Mouse (Mus musculus) stomach, embryonic 15.5 days (tissue): ENCODE measurements around the gene Col6a4. TPM values are rescaled to one million over a fixed set of nuclear protein-coding genes. Genes with fewer than 3 reads are reported as not detected.
A peak's percentile ranks its signal among the peaks of the same experiment; 100 is the strongest.

Experiments
- ATAC-seq: fragments of 200-750 bp; cut with Nextera tagmentation; 2 replicates; pipeline ENCODE4 v1.8.0; 2017; ENCODE audit warnings: low read depth, moderate number of reproducible peaks, moderate TSS enrichment; ENCODE audit not compliant: insufficient read depth, low FRiP score
- H3K27ac ChIP-seq: fragments of 300-500 bp; sonication (generic); 2 replicates; pipeline ENCODE4 v1.5.1; 2015; ENCODE audit warnings: mild to moderate bottlenecking, inconsistent platforms
- H3K27me3 ChIP-seq: fragments of 300-500 bp; sonication (generic); replicated peaks from 2 replicates; pipeline ENCODE4 v1.6.1; 2015; ENCODE audit warnings: inconsistent platforms
- H3K36me3 ChIP-seq: fragments of 300-500 bp; sonication (generic); 2 replicates; pipeline ENCODE4 v1.6.1; 2015; ENCODE audit warnings: inconsistent platforms
- H3K4me1 ChIP-seq: fragments of 300-500 bp; sonication (generic); 2 replicates; pipeline ENCODE4 v1.6.1; 2015; ENCODE audit warnings: inconsistent platforms
- H3K4me2 ChIP-seq: fragments of 300-500 bp; sonication (generic); 2 replicates; pipeline ENCODE4 v1.6.1; 2015; ENCODE audit warnings: mild to moderate bottlenecking, inconsistent platforms
- H3K4me3 ChIP-seq: fragments of 300-500 bp; sonication (generic); replicated peaks from 2 replicates; pipeline ENCODE4 v1.5.1; 2015; ENCODE audit warnings: inconsistent platforms
- H3K9ac ChIP-seq: fragments of 300-500 bp; sonication (generic); 2 replicates; pipeline ENCODE4 v1.6.1; 2015; ENCODE audit warnings: inconsistent platforms
- H3K9me3 ChIP-seq: fragments of 300-500 bp; sonication (generic); 2 replicates; pipeline ENCODE4 v1.6.1; 2016; ENCODE audit warnings: inconsistent platforms
- WGBS: fragments of 180-500 bp; shearing (Covaris S2); methylation state at CpG from one replicate; pipeline ENCODE4 v1.1.7; 2015; 5-methylcytosine and 5-hydroxymethylcytosine counted together
- polyA plus RNA-seq: library from polyadenylated mRNA; unstranded; fragments of >200 nt; fragmentation: Nextera tagmentation; extraction: Ambion mirVana; gene quantifications from 2 replicates; pipeline ENCODE4 v1.2.1, GENCODE M21; 2015

Col6a4 gene
- polyA plus RNA-seq, 1 experiment from 2014 or later = 32.4 TPM

- WGBS = 87% methylated on average over 4 of the region's 4 CpGs
- Histone ChIP-seq H3K9ac (no peak overlapping the region), H3K4me2 (no peak overlapping the region), H3K36me3 (no peaks in the 10 kb centered on the region), H3K9me3 (no peaks in the 10 kb centered on the region), H3K27me3 (no peaks in the 10 kb centered on the region), H3K4me3 (no peak overlapping the region), H3K27ac (no peak overlapping the region), H3K4me1 (no peaks in the 10 kb centered on the region)
- ATAC-seq = no peak
These were observed 43.1 kb downstream of the Col6a4 start for GRCm38 (mm10) chr9:106053446-106053845.

GRCm38 (mm10) chr9:106043921-106044503, 52.6 kb downstream of the Col6a4 start:
- H3K4me1 ChIP-seq = no peaks in the 10 kb centered on the region
- no peaks in the 10 kb centered on the region for H3K27me3 ChIP-seq
- no peaks in the 10 kb centered on the region for H3K9me3 ChIP-seq
- WGBS = 45% methylated on average over 9 of the region's 9 CpGs
- H3K36me3 ChIP-seq = no peaks in the 10 kb centered on the region
- no peak overlapping the region for H3K9ac ChIP-seq
- H3K4me3 ChIP-seq = no peak overlapping the region
- no peak for ATAC-seq
- no peak overlapping the region for H3K4me2 ChIP-seq
- H3K27ac ChIP-seq = 0 out of 2 replicates have a peak overlapping the region, but pooled peaks have one; percentile 38

GRCm38 (mm10) chr9:106039915-106040659, 56.5 kb downstream of the Col6a4 start:
- Histone ChIP-seq H3K27ac (no peak overlapping the region), H3K9me3 (no peaks in the 10 kb centered on the region), H3K27me3 (no peaks in the 10 kb centered on the region), H3K4me3 (no peak overlapping the region), H3K36me3 (no peaks in the 10 kb centered on the region), H3K4me2 (no peak overlapping the region), H3K9ac (no peak overlapping the region), H3K4me1 (no peaks in the 10 kb centered on the region)
- 67% methylated on average over 8 of the region's 8 CpGs for WGBS
- no peak for ATAC-seq

GRCm38 (mm10) chr9:106039276-106039675, 57.3 kb downstream of the Col6a4 start:
- no peak overlapping the region for H3K9ac ChIP-seq
- H3K4me3 ChIP-seq = no peak overlapping the region
- H3K4me1 ChIP-seq = no peaks in the 10 kb centered on the region
- no peak for ATAC-seq
- H3K4me2 ChIP-seq = no peak overlapping the region
- no peaks in the 10 kb centered on the region for H3K27me3 ChIP-seq
- no peaks in the 10 kb centered on the region for H3K9me3 ChIP-seq
- WGBS = 65% methylated on average over 1 of the region's 1 CpGs
- H3K36me3 ChIP-seq = no peaks in the 10 kb centered on the region
- no peak overlapping the region for H3K27ac ChIP-seq

- H3K4me1 ChIP-seq = no peaks in the 10 kb centered on the region
- H3K4me2 ChIP-seq = no peak overlapping the region
- no peak overlapping the region for H3K9ac ChIP-seq
- H3K4me3 ChIP-seq = no peak overlapping the region
- WGBS = 5% methylated on average over 4 of the region's 4 CpGs
- H3K36me3 ChIP-seq = no peaks in the 10 kb centered on the region
- no peaks in the 10 kb centered on the region for H3K27me3 ChIP-seq
- no peaks in the 10 kb centered on the region for H3K9me3 ChIP-seq
- H3K27ac ChIP-seq = no peak overlapping the region
- no peak for ATAC-seq
These were observed 57.7 kb downstream of the Col6a4 start for GRCm38 (mm10) chr9:106038865-106039264.

- ATAC-seq = no peak
- WGBS = 93% methylated on average over 3 of the region's 3 CpGs
- no peak overlapping the region for H3K4me3 ChIP-seq
These were observed 80.9 kb downstream of the Col6a4 start for GRCm38 (mm10) chr9:106015666-106016065.

GRCm38 (mm10) chr9:106013139-106013538, 83.4 kb downstream of the Col6a4 start:
- H3K9me3 ChIP-seq = no peaks in the 10 kb centered on the region
- no peak for ATAC-seq
- no peaks in the 10 kb centered on the region for H3K4me1 ChIP-seq
- no peak overlapping the region for H3K27ac ChIP-seq
- H3K4me3 ChIP-seq = no peak overlapping the region
- 89% methylated on average over 11 of the region's 11 CpGs for WGBS
- no peaks in the 10 kb centered on the region for H3K36me3 ChIP-seq
- H3K27me3 ChIP-seq = no peaks in the 10 kb centered on the region
- no peak overlapping the region for H3K4me2 ChIP-seq
- H3K9ac ChIP-seq = no peak overlapping the region

More at GRCm38 (mm10) chr9:106015666-106016065, 80.9 kb downstream of the Col6a4 start:
- H3K9me3 ChIP-seq = no peaks in the 10 kb centered on the region
- no peaks in the 10 kb centered on the region for H3K4me1 ChIP-seq
- H3K36me3 ChIP-seq = no peaks in the 10 kb centered on the region
- no peak overlapping the region for H3K4me2 ChIP-seq
- H3K27me3 ChIP-seq = no peaks in the 10 kb centered on the region
- H3K9ac ChIP-seq = no peak overlapping the region
- H3K27ac ChIP-seq = no peak overlapping the region

- no peak overlapping the region for H3K4me3 ChIP-seq
- H3K36me3 ChIP-seq = no peaks in the 10 kb centered on the region
- no peak overlapping the region for H3K27ac ChIP-seq
- no peaks in the 10 kb centered on the region for H3K4me1 ChIP-seq
- no peak overlapping the region for H3K9ac ChIP-seq
- no peaks in the 10 kb centered on the region for H3K27me3 ChIP-seq
- no peak overlapping the region for H3K4me2 ChIP-seq
- 53% methylated on average over 11 of the region's 11 CpGs for WGBS
- no peak for ATAC-seq
- no peaks in the 10 kb centered on the region for H3K9me3 ChIP-seq
These were observed 98.6 kb downstream of the Col6a4 start for GRCm38 (mm10) chr9:105997955-105998354.

GRCm38 (mm10) chr9:105992425-105992824, 104.2 kb downstream of the Col6a4 start:
- H3K4me3 ChIP-seq = no peak overlapping the region
- no peaks in the 10 kb centered on the region for H3K27me3 ChIP-seq
- H3K27ac ChIP-seq = no peak overlapping the region
- no peak for ATAC-seq
- no peaks in the 10 kb centered on the region for H3K36me3 ChIP-seq
- WGBS = 82% methylated on average over 6 of the region's 6 CpGs
- no peak overlapping the region for H3K9ac ChIP-seq
- no peak overlapping the region for H3K4me2 ChIP-seq
- H3K9me3 ChIP-seq = no peaks in the 10 kb centered on the region
- no peaks in the 10 kb centered on the region for H3K4me1 ChIP-seq

GRCm38 (mm10) chr9:105990099-105990498, 106.5 kb downstream of the Col6a4 start:
- no peaks in the 10 kb centered on the region for H3K9me3 ChIP-seq
- WGBS = 65% methylated on average over 6 of the region's 6 CpGs
- no peaks in the 10 kb centered on the region for H3K4me1 ChIP-seq
- no peak for ATAC-seq
- H3K4me3 ChIP-seq = no peak overlapping the region
- no peak overlapping the region for H3K4me2 ChIP-seq
- no peaks in the 10 kb centered on the region for H3K36me3 ChIP-seq
- H3K9ac ChIP-seq = no peak overlapping the region
- no peaks in the 10 kb centered on the region for H3K27me3 ChIP-seq
- no peak overlapping the region for H3K27ac ChIP-seq

- no peak overlapping the region for H3K4me3 ChIP-seq
- WGBS = 78% methylated on average over 6 of the region's 6 CpGs
- no peaks in the 10 kb centered on the region for H3K36me3 ChIP-seq
- no peak overlapping the region for H3K4me2 ChIP-seq
- ATAC-seq = no peak
- no peaks in the 10 kb centered on the region for H3K27me3 ChIP-seq
- H3K4me1 ChIP-seq = no peaks in the 10 kb centered on the region
- H3K27ac ChIP-seq = no peak overlapping the region
- no peak overlapping the region for H3K9ac ChIP-seq
- no peaks in the 10 kb centered on the region for H3K9me3 ChIP-seq
These were observed 107.1 kb downstream of the Col6a4 start for GRCm38 (mm10) chr9:105989468-105989867.

- WGBS = 62% methylated on average over 8 of the region's 8 CpGs
- no peaks in the 10 kb centered on the region for H3K9me3 ChIP-seq
- no peak overlapping the region for H3K4me2 ChIP-seq
- no peaks in the 10 kb centered on the region for H3K36me3 ChIP-seq
- H3K4me1 ChIP-seq = no peaks in the 10 kb centered on the region
- no peak overlapping the region for H3K27ac ChIP-seq
- ATAC-seq = no peak
- H3K9ac ChIP-seq = no peak overlapping the region
- no peak overlapping the region for H3K4me3 ChIP-seq
- H3K27me3 ChIP-seq = no peaks in the 10 kb centered on the region
These were observed 108.5 kb downstream of the Col6a4 start for GRCm38 (mm10) chr9:105988096-105988495.
